Mouse (Mus musculus) MEL (cell line): ENCODE measurements around the gene Pcdh18.

Source experiments
- BHLHE40 ChIP-seq: IDR thresholded peaks from 2 replicates; pipeline ENCODE4 v1.6.1; 2012; ENCODE audit warnings: low read depth, mild to moderate bottlenecking, inconsistent platforms, low read length, improper control_type of control experiment, borderline replicate concordance
- CHD1 ChIP-seq: IDR thresholded peaks from 2 replicates; pipeline ENCODE4 v1.6.1; 2012; ENCODE audit warnings: low read depth, mild to moderate bottlenecking, inconsistent platforms, low read length, improper control_type of control experiment
- CHD2 ChIP-seq: IDR thresholded peaks from 2 replicates; pipeline ENCODE4 v1.6.1; 2011; ENCODE audit warnings: low read length, improper control_type of control experiment
- CTCF ChIP-seq, 3 experiments: IDR thresholded peaks in 2 of 3; conservative IDR thresholded peaks in 1 of 3; 2 replicates each; pipeline ENCODE4 v1.5.1; 2011 to 2012; ENCODE audit warnings: low read length in 3 of 3, low read depth in 2 of 3, mild to moderate bottlenecking in 2 of 3, improper control_type of control experiment in 1 of 3, inconsistent platforms in 1 of 3, mixed read lengths in 1 of 3, moderate library complexity in 1 of 3; ENCODE audit not compliant: control insufficient read depth in 1 of 3, insufficient read depth in 1 of 3, poor library complexity in 1 of 3, severe bottlenecking in 1 of 3
- ELF1 ChIP-seq: IDR thresholded peaks from 2 replicates; pipeline ENCODE4 v1.6.1; 2014; ENCODE audit warnings: low read depth, mild to moderate bottlenecking, inconsistent platforms, low read length, improper control_type of control experiment, moderate library complexity
- EP300 ChIP-seq, 2 experiments: IDR thresholded peaks; 2 replicates each; pipeline ENCODE4 v1.6.1; 2011; ENCODE audit warnings: improper control_type of control experiment in 2 of 2, low read length in 2 of 2, low read depth in 1 of 2, mild to moderate bottlenecking in 1 of 2
- GATA1 ChIP-seq: IDR thresholded peaks from 2 replicates; pipeline ENCODE4 v1.6.1; 2011; ENCODE audit warnings: low read depth, low read length, improper control_type of control experiment
- MAFK ChIP-seq: IDR thresholded peaks from 2 replicates; pipeline ENCODE4 v1.6.1; 2011; ENCODE audit warnings: low read depth, mild to moderate bottlenecking, low read length, improper control_type of control experiment, borderline replicate concordance
- MYC ChIP-seq: IDR thresholded peaks from 2 replicates; pipeline ENCODE4 v1.6.1; 2011; ENCODE audit warnings: low read depth, mild to moderate bottlenecking, low read length, improper control_type of control experiment, moderate library complexity
- POLR2A ChIP-seq, 2 experiments: IDR thresholded peaks; 2 replicates each; pipeline ENCODE4 v1.6.1; 2011 to 2012; ENCODE audit warnings: low read length in 2 of 2, mild to moderate bottlenecking in 2 of 2, control low read depth in 1 of 2, improper control_type of control experiment in 1 of 2, low read depth in 1 of 2, moderate library complexity in 1 of 2; ENCODE audit not compliant: control insufficient read depth in 1 of 2, insufficient read depth in 1 of 2, poor library complexity in 1 of 2
- TAL1 ChIP-seq: IDR thresholded peaks from 2 replicates; pipeline ENCODE4 v1.6.1; 2012; ENCODE audit warnings: mild to moderate bottlenecking, inconsistent platforms, low read length, moderate library complexity, mixed read lengths
- TCF12 ChIP-seq: IDR thresholded peaks from 2 replicates; pipeline ENCODE4 v1.6.1; 2014; ENCODE audit warnings: low read depth, mild to moderate bottlenecking, inconsistent platforms, low read length, improper control_type of control experiment, moderate library complexity
- USF1 ChIP-seq: IDR thresholded peaks from 2 replicates; pipeline ENCODE4 v1.6.1; 2014; ENCODE audit warnings: low read depth, mild to moderate bottlenecking, inconsistent platforms, low read length, improper control_type of control experiment, moderate library complexity
- USF2 ChIP-seq, 2 experiments: IDR thresholded peaks; 2 replicates each; pipeline ENCODE4 v1.6.1; 2011 to 2012; ENCODE audit warnings: improper control_type of control experiment in 2 of 2, low read length in 2 of 2, borderline replicate concordance in 1 of 2, inconsistent platforms in 1 of 2, low read depth in 1 of 2, mild to moderate bottlenecking in 1 of 2; ENCODE audit not compliant: insufficient read depth in 1 of 2

DNA sequence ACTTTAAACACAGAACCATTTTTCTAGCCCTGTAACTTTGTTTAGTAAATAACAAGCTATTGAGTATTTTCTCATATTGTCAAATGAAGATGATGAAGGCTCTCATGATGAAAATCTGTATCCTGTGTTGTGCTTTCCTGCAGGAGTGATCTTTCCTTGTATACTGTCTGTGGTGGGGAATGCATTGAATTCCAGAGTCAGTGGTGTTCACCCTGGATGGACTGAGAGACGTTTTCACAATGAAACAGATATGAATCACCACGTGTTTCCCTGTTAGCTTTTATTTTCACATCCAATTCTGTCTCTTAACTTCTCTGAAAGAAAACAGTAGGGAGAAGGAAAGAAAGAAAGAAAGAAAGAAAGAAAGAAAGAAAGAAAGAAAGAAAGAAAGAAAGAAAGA is 49.7 kb upstream of the Pcdh18 start:
- TF ChIP-seq EP300 (IDR thresholded peaks at IDR 0.05; ENCODE audit: low read depth in 1 of 2, low read length in 2 of 2) (no peak), MYC (no peak), CHD2 (no peak), CTCF (IDR thresholded peaks at IDR 0.05 in 2 of 3, conservative IDR thresholded peaks at IDR 0.05 in 1 of 3; ENCODE audit: control insufficient read depth in 1 of 3, insufficient read depth in 1 of 3, low read depth in 2 of 3, low read length in 3 of 3, poor library complexity in 1 of 3, severe bottlenecking in 1 of 3) (no peak), TCF12 (no peak), TAL1 (no peak), GATA1 (no peak), BHLHE40 (no peak), USF2 (IDR thresholded peaks at IDR 0.05; ENCODE audit: borderline replicate concordance in 1 of 2, insufficient read depth in 1 of 2, low read depth in 1 of 2, low read length in 2 of 2) (no peak), CHD1 (no peak), POLR2A (IDR thresholded peaks at IDR 0.05; ENCODE audit: control insufficient read depth in 1 of 2, insufficient read depth in 1 of 2, low read depth in 1 of 2, low read length in 2 of 2, poor library complexity in 1 of 2) (no peak), USF1 (no peak), MAFK (no peak), ELF1 (no peak)
